Mouse (Mus musculus): ENCODE measurements around the gene Nmbr. TPM values are rescaled to one million over a fixed set of nuclear protein-coding genes. Genes with fewer than 3 reads are reported as not detected.

Nmbr gene
- not detected for total RNA-seq (2021)

DNA sequence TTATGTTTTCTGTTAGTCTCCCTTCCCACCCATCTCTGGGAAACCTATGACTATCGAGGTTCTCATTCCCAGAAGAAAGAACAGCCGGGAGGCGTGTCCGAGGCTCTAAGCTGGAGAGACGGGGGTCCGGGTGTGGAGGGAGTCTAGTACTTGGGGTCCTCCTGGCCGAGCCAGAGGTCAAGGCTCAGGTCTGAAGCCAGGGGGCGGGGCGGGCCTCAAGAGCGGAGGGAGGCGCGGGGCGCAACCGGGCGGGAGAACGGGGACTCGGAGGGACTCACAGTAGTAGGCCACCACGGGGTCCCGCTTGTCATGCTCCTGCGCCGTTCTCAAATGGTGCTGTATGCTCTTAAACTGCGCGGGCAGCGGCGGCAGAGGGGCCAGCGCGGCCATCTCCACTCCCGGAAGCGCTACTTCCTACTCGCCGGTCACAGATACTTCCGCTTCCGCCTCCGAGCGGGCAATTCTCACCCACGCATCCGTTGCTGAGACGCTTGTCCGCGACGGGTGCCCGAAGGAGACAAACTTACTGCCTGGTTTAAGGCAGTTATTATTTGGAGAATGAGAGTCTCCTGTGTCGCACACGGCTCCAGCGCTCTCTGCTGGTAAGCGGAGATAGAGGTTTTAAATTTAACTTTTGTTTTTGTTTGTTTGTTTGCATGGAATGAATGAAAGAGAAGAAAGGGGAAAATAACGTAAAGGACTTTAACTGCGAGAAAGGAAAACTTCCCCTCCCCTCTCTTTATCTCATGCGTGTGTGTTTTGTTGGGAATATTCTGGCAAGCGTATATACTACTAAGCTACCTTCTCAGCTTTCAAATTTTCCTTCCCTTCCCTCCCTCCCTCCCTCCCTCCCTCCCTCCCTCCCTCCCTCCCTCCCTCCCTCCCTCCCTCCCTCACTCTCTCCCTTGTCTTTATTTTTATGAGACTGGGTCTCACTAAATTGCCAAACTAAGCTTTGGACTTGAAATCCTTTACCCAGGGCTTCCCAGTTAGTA lies at the start of gene Nmbr, which contains the start of gene Vta1:
Gene Nmbr (plus strand): TSS at position 520 of the 995 bp plus-strand sequence.
Gene Vta1 (minus strand): TSS at position 489 of the 995 bp plus-strand sequence.
- DNase-seq: peak; percentile 99
- intact Hi-C loops (cut with DNase I): loop anchor here (1.0 to 10.0 kb wide), 4 partner anchors 161 to 1687 kb away; partner anchors contain the start of gene Adgrg6

GRCm38 (mm10) chr10:14660875-14661274 lies 44.5 kb upstream of the Nmbr start:
- DNase-seq: peak; percentile 41 to 43
- intact Hi-C loops (cut with DNase I): no loop called here

- no peak for DNase-seq
- intact Hi-C loops (cut with DNase I): no loop called here
Measured at GRCm38 (mm10) chr10:14666147-14666546, 39.2 kb upstream of the Nmbr start.

DNA sequence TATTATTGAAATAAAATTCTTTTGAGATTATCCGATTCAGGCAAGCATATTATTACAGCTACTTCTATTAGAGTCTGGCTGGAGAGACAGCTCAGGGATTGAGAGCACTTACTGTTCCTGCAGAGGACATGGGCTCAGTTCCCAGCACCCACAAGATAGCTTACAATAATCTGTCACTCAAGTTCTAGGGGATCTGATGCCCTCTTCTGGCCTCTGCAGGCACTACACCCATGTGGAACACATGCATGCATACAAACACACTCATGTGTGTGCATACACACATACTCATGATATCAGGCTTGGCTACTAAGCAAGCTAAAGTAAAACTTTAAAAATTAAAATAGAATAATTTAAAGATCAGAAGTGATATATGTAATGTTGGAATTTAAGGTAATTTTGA lies 19.7 kb upstream of the Nmbr start:
- intact Hi-C loops (cut with DNase I): no loop called here
- no peak for DNase-seq

GRCm38 (mm10) chr10:14688785-14689442 lies 16.5 kb upstream of the Nmbr start:
- intact Hi-C loops (cut with DNase I): no loop called here
- no peak for DNase-seq

DNA sequence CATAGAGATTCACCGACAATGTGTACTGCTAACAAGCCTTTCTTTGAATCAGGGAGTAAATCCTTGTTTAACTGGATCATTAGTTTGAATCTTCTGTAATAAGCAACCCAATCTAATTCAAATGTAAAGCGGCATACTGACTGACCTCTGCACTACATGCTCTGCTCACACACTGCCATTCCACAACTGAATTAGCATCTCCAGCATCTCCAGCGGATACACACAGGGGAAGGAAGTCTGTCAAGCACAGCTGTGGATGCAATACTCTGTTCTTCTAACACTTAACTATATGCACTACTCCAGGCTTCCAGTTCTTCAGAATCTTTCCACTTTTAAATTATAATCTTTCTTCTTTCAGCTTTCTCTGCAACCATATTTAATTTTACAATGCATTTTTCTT lies 15.0 kb upstream of the Nmbr start:
- intact Hi-C loops (cut with DNase I): no loop called here

GRCm38 (mm10) chr10:14703239-14703638 lies 2.2 kb upstream of the Nmbr start:
- intact Hi-C loops (cut with DNase I): loop anchor here (10.0 kb wide), 1 partner anchor 158 kb away; the partner anchor contains the start of gene Adgrg6
- no peak for DNase-seq

More for the DNA sequence above, 15.0 kb upstream of the Nmbr start:
- no peak for DNase-seq

DNA sequence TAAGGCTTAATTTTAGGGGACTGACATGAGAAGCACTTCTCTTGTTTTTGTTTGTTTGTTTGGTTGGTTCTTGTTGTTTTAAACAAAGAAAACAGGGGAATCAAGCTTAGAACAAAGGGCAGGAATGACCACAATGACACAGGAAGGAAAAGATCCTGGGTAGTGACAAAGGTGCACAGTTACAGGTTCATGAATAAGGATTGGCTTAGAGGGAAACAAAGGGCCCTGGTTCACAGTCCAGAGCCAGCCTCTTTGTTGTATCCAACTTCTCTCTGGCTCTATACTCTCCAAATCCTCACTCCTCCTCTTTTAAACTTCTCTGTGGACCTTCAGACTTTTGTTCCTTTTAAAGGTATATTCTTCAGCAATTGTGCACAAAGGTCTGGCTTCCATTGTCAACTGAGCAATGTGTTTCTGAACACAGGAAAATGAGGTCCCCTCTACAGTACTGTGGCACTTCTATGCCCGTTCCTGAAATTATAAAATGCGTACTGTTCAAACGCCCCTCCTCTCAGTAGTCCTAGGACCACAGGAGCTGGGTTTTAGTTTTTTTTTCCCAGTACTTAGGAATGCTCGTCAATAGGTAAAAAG lies 1.5 kb upstream of the Nmbr start:
- intact Hi-C loops (cut with DNase I): loop anchor here (2.0 to 10.0 kb wide), 2 partner anchors 159 to 1685 kb away; partner anchors contain the start of gene Adgrg6
- no peak for DNase-seq

DNA sequence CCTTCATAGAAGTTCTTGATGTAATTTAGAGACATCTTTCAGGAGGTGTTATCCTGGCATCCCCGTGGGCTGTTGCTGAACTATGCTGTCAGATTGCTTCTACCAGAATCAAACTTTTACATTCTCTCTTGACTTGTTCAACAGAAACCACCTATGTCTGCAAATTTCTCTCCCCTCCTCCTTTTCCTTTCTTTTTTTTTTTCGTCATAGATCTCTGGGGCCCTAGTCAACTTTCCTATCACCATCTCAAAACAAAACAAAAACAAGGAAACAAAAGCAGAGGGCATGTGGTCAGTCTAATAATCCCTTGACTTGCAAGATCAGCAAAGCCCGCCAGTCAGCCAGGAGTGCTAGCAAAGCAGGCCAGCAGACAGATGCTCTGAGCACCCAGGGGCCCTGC lies 12.7 kb downstream of the Nmbr start, which contains the start of gene Gje1:
Gene Gje1 (minus strand): TSS at position 101 of the 400 bp plus-strand sequence.
- intact Hi-C loops (cut with DNase I): no loop called here
- no peak for DNase-seq

- intact Hi-C loops (cut with DNase I): no loop called here
Measured at GRCm38 (mm10) chr10:14725671-14726070, 20.3 kb downstream of the Nmbr start.

GRCm38 (mm10) chr10:14734285-14734684 lies 28.9 kb downstream of the Nmbr start:
- intact Hi-C loops (cut with DNase I): loop anchor here (2.0 kb wide), 1 partner anchor 439 kb away; no protein-coding TSS in a partner anchor

More at GRCm38 (mm10) chr10:14725671-14726070, 20.3 kb downstream of the Nmbr start:
- no peak for DNase-seq

DNA sequence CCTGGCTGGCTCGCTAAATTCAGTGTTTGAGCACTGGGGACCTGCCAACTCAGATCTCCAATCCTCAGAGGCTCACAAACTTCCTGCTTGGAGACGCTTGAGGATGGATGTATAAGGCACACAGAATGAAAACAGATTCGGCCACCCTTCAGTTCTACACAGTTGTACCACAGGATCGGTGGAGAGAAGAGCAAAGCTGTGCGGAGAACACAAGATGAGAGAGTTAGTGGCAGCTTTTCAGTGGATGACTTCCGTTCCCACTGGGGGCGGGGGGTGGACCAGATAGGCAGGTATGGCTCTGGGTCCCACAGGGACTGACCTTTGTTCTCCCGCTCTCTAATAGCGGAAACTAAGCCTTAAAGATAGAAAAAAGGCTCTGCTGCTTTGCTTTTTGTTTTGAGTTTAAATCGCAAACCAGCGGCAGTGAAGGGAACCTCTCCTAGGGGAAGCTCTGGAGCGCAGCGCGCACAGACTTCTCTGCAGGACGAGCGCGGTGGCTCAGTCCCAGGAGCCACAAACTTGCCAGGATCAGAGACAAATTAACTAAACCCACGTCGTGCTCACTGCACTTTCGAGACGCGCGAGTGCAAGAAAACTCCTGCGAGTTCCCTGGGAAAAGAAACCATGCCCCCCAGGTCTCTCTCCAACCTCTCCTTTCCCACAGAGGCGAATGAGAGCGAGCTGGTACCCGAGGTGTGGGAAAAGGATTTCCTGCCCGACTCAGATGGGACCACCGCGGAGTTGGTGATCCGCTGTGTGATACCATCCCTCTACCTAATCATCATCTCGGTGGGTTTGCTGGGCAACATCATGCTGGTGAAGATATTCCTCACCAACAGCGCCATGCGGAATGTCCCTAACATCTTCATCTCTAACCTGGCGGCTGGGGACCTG lies 54.5 kb downstream of the Nmbr start:
- intact Hi-C loops (cut with DNase I): no loop called here
- DNase-seq: peak in 1 of 2 experiments; percentile 3

More at GRCm38 (mm10) chr10:14734285-14734684, 28.9 kb downstream of the Nmbr start:
- peak; percentile 24 to 63 for DNase-seq

DNA sequence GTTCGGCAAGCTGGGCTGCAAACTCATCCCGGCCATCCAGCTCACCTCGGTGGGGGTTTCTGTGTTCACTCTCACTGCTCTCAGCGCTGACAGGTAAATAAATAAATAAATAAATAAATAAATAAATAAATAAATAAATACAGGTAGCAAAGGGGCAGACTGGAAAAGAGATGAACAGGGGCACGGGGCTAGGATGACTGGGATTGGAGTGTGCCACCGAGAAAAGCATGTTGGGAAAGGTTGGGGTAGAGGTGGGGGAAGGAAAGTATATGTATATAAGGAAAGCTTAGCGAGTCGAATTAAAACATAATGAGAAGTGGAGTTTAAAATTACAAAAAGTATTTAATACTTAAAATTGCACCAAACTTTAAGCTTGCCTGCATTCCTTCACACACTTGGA lies 55.2 kb downstream of the Nmbr start:
- intact Hi-C loops (cut with DNase I): no loop called here
- DNase-seq: no peak

DNA sequence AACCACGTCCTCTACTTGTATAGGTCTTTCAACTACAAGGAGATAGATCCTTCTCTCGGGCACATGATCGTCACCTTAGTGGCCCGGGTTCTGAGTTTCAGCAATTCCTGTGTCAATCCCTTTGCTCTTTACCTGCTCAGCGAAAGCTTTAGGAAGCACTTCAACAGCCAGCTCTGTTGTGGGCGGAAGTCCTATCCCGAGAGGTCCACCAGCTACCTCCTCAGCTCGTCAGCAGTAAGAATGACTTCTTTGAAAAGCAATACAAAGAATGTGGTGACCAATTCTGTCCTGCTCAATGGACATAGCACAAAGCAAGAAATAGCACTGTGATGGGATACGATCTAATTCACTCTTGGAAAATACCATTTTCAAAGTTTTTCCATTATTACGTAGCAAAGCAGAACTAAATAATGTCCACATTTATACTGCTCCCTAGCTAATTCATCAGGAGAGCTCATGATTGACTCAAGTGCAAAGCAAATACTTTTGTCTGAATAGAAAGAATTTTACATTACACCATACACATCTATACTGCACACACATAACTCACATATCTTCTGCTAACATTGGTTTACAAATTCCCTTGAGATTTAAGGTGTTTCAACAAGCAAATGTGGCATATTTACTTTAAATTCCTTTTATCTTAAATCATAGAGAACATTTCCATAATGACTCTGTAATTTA lies 65.0 kb downstream of the Nmbr start:
- intact Hi-C loops (cut with DNase I): no loop called here
- DNase-seq: no peak

GRCm38 (mm10) chr10:14774499-14774898 lies 69.1 kb downstream of the Nmbr start:
- no peak for DNase-seq
- intact Hi-C loops (cut with DNase I): no loop called here

GRCm38 (mm10) chr10:14789969-14790368 lies 84.6 kb downstream of the Nmbr start:
- intact Hi-C loops (cut with DNase I): no loop called here
- DNase-seq: no peak

DNA sequence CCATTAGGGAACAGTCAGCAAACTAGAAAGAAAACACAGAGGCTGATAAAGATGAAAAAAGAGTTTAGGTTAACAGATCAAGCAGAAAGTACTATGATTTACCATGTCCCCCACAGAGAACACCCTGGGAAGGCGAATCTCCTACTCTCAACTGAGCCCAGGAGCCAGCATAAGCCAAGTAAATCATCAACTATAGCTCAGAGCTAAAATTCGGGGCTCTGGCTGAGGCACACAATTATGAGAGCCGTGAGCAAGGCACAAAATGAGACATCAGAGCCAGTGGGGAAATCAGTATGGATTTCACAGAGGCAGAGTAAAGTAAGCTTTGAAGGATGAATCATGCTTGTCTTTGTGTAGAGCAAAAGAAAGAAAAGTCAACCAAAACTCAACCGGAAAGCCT lies 111.6 kb downstream of the Nmbr start:
- DNase-seq: no peak
- intact Hi-C loops (cut with DNase I): no loop called here

Measured in heart, postnatal 10 days (tissue).